Mouse (Mus musculus): ENCODE measurements around the gene Pigk.

The Pigk gene

GRCm38 (mm10) chr3:152728238-152728637 is 14.3 kb downstream of the Pigk start:
- DNase-seq (ENCODE audit: low read depth, low spot score), result no peak

- DNase-seq (ENCODE audit: low read depth, low spot score), result no peak
These were observed 19.1 kb downstream of the Pigk start for GRCm38 (mm10) chr3:152733011-152733410.

- DNase-seq (ENCODE audit: low read depth, low spot score), result no peak
These were observed 19.6 kb downstream of the Pigk start for GRCm38 (mm10) chr3:152733513-152733912.

- no peak for DNase-seq (ENCODE audit: low read depth, low spot score)
These were observed 20.2 kb downstream of the Pigk start for GRCm38 (mm10) chr3:152734100-152734499.

GRCm38 (mm10) chr3:152735601-152736250 is 21.8 kb downstream of the Pigk start:
- peak; percentile 67 for DNase-seq (ENCODE audit: low read depth, low spot score)

- DNase-seq (ENCODE audit: low read depth, low spot score), result no peak
These were observed 30.4 kb downstream of the Pigk start for GRCm38 (mm10) chr3:152744301-152744700.

GRCm38 (mm10) chr3:152745611-152746010 is 31.7 kb downstream of the Pigk start:
- DNase-seq (ENCODE audit: low read depth, low spot score), result peak; percentile 74

- DNase-seq (ENCODE audit: low read depth, low spot score), result peak; percentile 77
These were observed 35.6 kb downstream of the Pigk start for GRCm38 (mm10) chr3:152749461-152749871.

- no peak for DNase-seq (ENCODE audit: low read depth, low spot score)
These were observed 36.0 kb downstream of the Pigk start for GRCm38 (mm10) chr3:152749881-152750280.

GRCm38 (mm10) chr3:152752911-152753310 is 39.0 kb downstream of the Pigk start:
- DNase-seq (ENCODE audit: low read depth, low spot score), result no peak

- DNase-seq (ENCODE audit: low read depth, low spot score), result no peak
These were observed 39.4 kb downstream of the Pigk start for GRCm38 (mm10) chr3:152753345-152753744.

GRCm38 (mm10) chr3:152753920-152754764 is 40.2 kb downstream of the Pigk start:
- DNase-seq (ENCODE audit: low read depth, low spot score), result peak; percentile 89

- no peak for DNase-seq (ENCODE audit: low read depth, low spot score)
These were observed 41.6 kb downstream of the Pigk start for GRCm38 (mm10) chr3:152755515-152755914.

- no peak for DNase-seq (ENCODE audit: low read depth, low spot score)
These were observed 43.0 kb downstream of the Pigk start for GRCm38 (mm10) chr3:152756896-152757295.

- DNase-seq (ENCODE audit: low read depth, low spot score), result peak; percentile 63
These were observed 43.8 kb downstream of the Pigk start for GRCm38 (mm10) chr3:152757464-152758393.

- no peak for DNase-seq (ENCODE audit: low read depth, low spot score)
These were observed 44.7 kb downstream of the Pigk start for GRCm38 (mm10) chr3:152758500-152759032.

- DNase-seq (ENCODE audit: low read depth, low spot score), result peak; percentile 71
These were observed 47.2 kb downstream of the Pigk start for GRCm38 (mm10) chr3:152761116-152761515.

- no peak for DNase-seq (ENCODE audit: low read depth, low spot score)
These were observed 47.8 kb downstream of the Pigk start for GRCm38 (mm10) chr3:152761661-152762060.

- no peak for DNase-seq (ENCODE audit: low read depth, low spot score)
These were observed 48.4 kb downstream of the Pigk start for GRCm38 (mm10) chr3:152762302-152762701.

- peak; percentile 20 for DNase-seq (ENCODE audit: low read depth, low spot score)
These were observed 49.4 kb downstream of the Pigk start for GRCm38 (mm10) chr3:152763139-152763882.

Data from brain, adult 2 months (tissue).